Mouse (Mus musculus) lung, postnatal 0 days (tissue): Measurements from ENCODE around the gene Aes.

Experiments
- CTCF ChIP-seq: IDR thresholded peaks from 2 replicates; pipeline ENCODE4 v1.5.1; 2016; ENCODE audit warnings: antibody characterized with exemption, mild to moderate bottlenecking
- EP300 ChIP-seq: IDR thresholded peaks from 2 replicates; pipeline ENCODE4 v1.6.1; 2016; ENCODE audit warnings: antibody characterized with exemption, mild to moderate bottlenecking, control low read depth

- TF ChIP-seq CTCF (no peak), EP300 (no peak)
These were observed 36.1 kb upstream of the Aes start for GRCm38 (mm10) chr10:81523142-81523541.
